Mouse (Mus musculus): ENCODE data around the gene Antxr2. TPM values are rescaled to one million over a fixed set of nuclear protein-coding genes. Genes with fewer than 3 reads are reported as not detected.

Antxr2 gene
- polyA plus RNA-seq, 1 experiment from 2014 or later: 14.1 TPM

DNA sequence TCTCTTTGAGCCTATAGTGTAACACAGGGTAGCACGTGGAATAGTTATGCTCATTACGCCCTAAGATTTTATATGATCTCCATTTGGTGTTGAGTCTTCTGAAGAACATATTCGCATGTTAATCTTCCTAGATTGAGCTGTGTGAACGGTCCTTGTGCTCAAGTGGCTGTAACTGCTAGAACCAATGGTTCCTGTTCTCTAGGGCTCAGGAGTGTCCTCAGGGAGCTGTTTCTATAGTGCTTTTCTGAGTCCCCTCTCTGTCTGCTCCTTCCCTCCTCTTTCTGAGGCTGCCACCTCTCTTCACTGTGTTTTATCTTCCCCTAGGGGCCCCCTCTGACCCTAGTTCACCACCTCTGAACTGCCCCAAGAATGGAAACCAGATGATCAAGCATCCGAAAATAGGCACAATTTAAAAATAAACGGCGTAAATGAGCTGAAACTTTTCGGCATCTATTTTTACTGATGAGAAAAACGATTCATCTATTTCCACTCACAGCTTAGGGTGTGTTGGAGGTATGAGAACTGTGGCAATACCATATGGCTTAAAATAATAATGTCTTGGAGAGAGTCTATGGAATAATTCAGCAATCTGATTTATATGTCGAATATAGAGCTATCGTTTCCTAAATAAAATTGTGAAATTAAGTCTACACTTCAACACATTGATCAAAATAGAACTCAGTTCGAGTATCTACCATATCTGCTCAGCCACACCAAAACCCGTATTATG lies 124.1 kb downstream of the Antxr2 start:
- no peak overlapping the region for H3K4me3 ChIP-seq (ENCODE audit: low read depth, low read length)
- no peak overlapping the region for H3K9ac ChIP-seq (ENCODE audit: low read length)
- DNase-seq (ENCODE audit: low spot score, missing footprints): no peak
- no peaks in the 10 kb centered on the region for H3K4me1 ChIP-seq (ENCODE audit: control insufficient read depth, insufficient read depth, low read length)
- H3K36me3 ChIP-seq (ENCODE audit: control insufficient read depth, insufficient read depth, low read length): no peaks in the 10 kb centered on the region
- H3K27me3 ChIP-seq (ENCODE audit: control insufficient read depth, insufficient read depth, low read length): no peaks in the 10 kb centered on the region
- WGBS: 84% methylated on average over 13 of the region's 13 CpGs
- no peak overlapping the region for H3K27ac ChIP-seq (ENCODE audit: low read depth, low read length)
- no peak overlapping the region for H3K4me2 ChIP-seq
- ATAC-seq (ENCODE audit: low FRiP score): no peak
- no peaks in the 10 kb centered on the region for H3K9me3 ChIP-seq (ENCODE audit: control insufficient read depth, low read length)

- no peak for ATAC-seq (ENCODE audit: low FRiP score)
- Histone ChIP-seq H3K4me2 (no peak overlapping the region), H3K9me3 (ENCODE audit: control insufficient read depth, low read length) (no peaks in the 10 kb centered on the region), H3K9ac (ENCODE audit: low read length) (no peak overlapping the region), H3K4me3 (ENCODE audit: low read depth, low read length) (no peak overlapping the region), H3K27ac (ENCODE audit: low read depth, low read length) (no peak overlapping the region), H3K4me1 (ENCODE audit: control insufficient read depth, insufficient read depth, low read length) (no peaks in the 10 kb centered on the region), H3K36me3 (ENCODE audit: control insufficient read depth, insufficient read depth, low read length) (no peaks in the 10 kb centered on the region), H3K27me3 (ENCODE audit: control insufficient read depth, insufficient read depth, low read length) (no peaks in the 10 kb centered on the region)
- no peak for DNase-seq (ENCODE audit: low spot score, missing footprints)
- WGBS: 93% methylated on average over 3 of the region's 3 CpGs
These were observed 125.0 kb downstream of the Antxr2 start for GRCm38 (mm10) chr5:97905856-97906255.

DNA sequence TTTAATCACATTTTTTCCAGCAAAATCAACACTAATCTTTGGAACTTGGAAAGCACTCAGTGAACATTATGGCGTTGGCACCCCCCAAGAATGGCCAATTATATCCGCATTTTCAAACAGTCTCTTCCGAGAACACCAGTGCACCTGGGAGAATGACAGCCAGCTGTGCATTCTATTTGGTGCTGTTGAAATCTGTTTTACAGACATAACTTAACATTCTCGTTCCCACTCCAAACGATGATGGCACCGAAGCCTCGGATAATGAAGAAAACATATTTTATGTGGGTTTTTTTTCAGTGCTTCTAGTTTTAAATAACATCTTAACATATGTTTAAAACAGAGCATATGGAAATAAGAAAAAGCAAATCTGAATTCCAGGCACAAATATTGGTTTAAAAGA lies 129.7 kb downstream of the Antxr2 start:
- H3K36me3 ChIP-seq (ENCODE audit: control insufficient read depth, insufficient read depth, low read length): no peaks in the 10 kb centered on the region
- DNase-seq (ENCODE audit: low spot score, missing footprints): no peak
- no peaks in the 10 kb centered on the region for H3K9me3 ChIP-seq (ENCODE audit: control insufficient read depth, low read length)
- H3K4me1 ChIP-seq (ENCODE audit: control insufficient read depth, insufficient read depth, low read length): no peaks in the 10 kb centered on the region
- no peaks in the 10 kb centered on the region for H3K27me3 ChIP-seq (ENCODE audit: control insufficient read depth, insufficient read depth, low read length)
- no peak overlapping the region for H3K9ac ChIP-seq (ENCODE audit: low read length)
- ATAC-seq (ENCODE audit: low FRiP score): no peak
- no peak overlapping the region for H3K4me3 ChIP-seq (ENCODE audit: low read depth, low read length)
- H3K4me2 ChIP-seq: no peak overlapping the region
- no peak overlapping the region for H3K27ac ChIP-seq (ENCODE audit: low read depth, low read length)
- 92% methylated on average over 7 of the region's 7 CpGs for WGBS

DNA sequence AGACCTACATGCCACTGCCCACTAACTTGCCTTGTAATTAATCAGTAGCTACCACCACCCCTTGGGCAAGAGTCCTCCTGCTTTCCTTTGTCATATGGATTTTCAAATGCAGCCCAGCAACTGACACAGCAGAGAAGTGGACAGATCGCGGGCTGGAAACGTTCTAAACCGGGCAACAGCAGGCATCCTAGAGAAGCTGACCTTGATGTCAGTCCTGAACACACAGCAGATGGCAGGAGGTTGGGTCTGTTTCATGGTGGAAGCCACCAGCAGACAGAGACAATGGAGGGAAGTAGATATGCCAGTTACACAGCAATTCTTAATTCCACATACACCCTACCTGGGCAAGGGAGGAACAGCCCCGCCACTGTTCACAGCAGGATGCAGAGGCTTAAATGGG lies 131.5 kb downstream of the Antxr2 start:
- WGBS: 91% methylated on average over 5 of the region's 5 CpGs
- no peaks in the 10 kb centered on the region for H3K4me1 ChIP-seq (ENCODE audit: control insufficient read depth, insufficient read depth, low read length)
- H3K27ac ChIP-seq (ENCODE audit: low read depth, low read length): no peak overlapping the region
- no peaks in the 10 kb centered on the region for H3K36me3 ChIP-seq (ENCODE audit: control insufficient read depth, insufficient read depth, low read length)
- ATAC-seq (ENCODE audit: low FRiP score) (no peak), DNase-seq (ENCODE audit: low spot score, missing footprints) (no peak)
- H3K27me3 ChIP-seq (ENCODE audit: control insufficient read depth, insufficient read depth, low read length): no peaks in the 10 kb centered on the region
- peaks cover 4% of the 10 kb centered on the region; the same call in 1 of the 2 replicates for H3K9me3 ChIP-seq (ENCODE audit: control insufficient read depth, low read length)
- H3K4me2 ChIP-seq: no peak overlapping the region
- H3K9ac ChIP-seq (ENCODE audit: low read length): no peak overlapping the region
- no peak overlapping the region for H3K4me3 ChIP-seq (ENCODE audit: low read depth, low read length)

- H3K36me3 ChIP-seq (ENCODE audit: control insufficient read depth, insufficient read depth, low read length): peaks cover 2% of the 10 kb centered on the region; the same call in 1 of the 2 replicates
- ATAC-seq (ENCODE audit: low FRiP score): no peak
- no peak overlapping the region for H3K4me2 ChIP-seq
- WGBS: 93% methylated on average over 6 of the region's 6 CpGs
- no peak overlapping the region for H3K9ac ChIP-seq (ENCODE audit: low read length)
- no peaks in the 10 kb centered on the region for H3K4me1 ChIP-seq (ENCODE audit: control insufficient read depth, insufficient read depth, low read length)
- H3K9me3 ChIP-seq (ENCODE audit: control insufficient read depth, low read length): no peaks in the 10 kb centered on the region
- DNase-seq (ENCODE audit: low spot score, missing footprints): no peak
- no peak overlapping the region for H3K4me3 ChIP-seq (ENCODE audit: low read depth, low read length)
- no peaks in the 10 kb centered on the region for H3K27me3 ChIP-seq (ENCODE audit: control insufficient read depth, insufficient read depth, low read length)
- no peak overlapping the region for H3K27ac ChIP-seq (ENCODE audit: low read depth, low read length)
These were observed 145.4 kb downstream of the Antxr2 start for GRCm38 (mm10) chr5:97885427-97885826.

GRCm38 (mm10) chr5:97884110-97884509 lies 146.7 kb downstream of the Antxr2 start:
- 93% methylated on average over 3 of the region's 3 CpGs for WGBS
- Histone ChIP-seq H3K4me1 (ENCODE audit: control insufficient read depth, insufficient read depth, low read length) (no peaks in the 10 kb centered on the region), H3K27ac (ENCODE audit: low read depth, low read length) (no peak overlapping the region), H3K9me3 (ENCODE audit: control insufficient read depth, low read length) (no peaks in the 10 kb centered on the region), H3K27me3 (ENCODE audit: control insufficient read depth, insufficient read depth, low read length) (no peaks in the 10 kb centered on the region), H3K36me3 (ENCODE audit: control insufficient read depth, insufficient read depth, low read length) (peaks cover 2% of the 10 kb centered on the region; the same call in 1 of the 2 replicates), H3K9ac (ENCODE audit: low read length) (no peak overlapping the region), H3K4me2 (no peak overlapping the region), H3K4me3 (ENCODE audit: low read depth, low read length) (no peak overlapping the region)
- ATAC-seq (ENCODE audit: low FRiP score) (no peak), DNase-seq (ENCODE audit: low spot score, missing footprints) (no peak)

DNA sequence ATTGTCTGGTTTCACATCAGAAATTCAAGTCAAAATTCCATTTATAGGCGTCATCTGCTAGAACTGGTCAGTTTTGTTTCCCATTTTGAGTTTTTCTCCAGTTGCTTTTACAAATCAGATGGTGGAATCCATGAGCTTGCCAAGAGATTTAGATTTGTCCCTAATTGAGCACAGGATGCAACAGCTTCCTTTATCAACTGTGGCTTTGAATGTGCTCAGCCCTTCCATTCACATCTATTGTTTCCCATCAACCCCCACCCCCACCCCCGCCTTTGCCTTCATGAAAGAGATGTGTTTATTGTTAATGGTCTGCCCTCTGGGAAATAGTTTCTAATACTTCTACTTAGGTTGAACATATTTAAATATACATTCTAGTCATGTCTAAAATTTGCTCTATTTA lies 149.4 kb downstream of the Antxr2 start:
- no peaks in the 10 kb centered on the region for H3K4me1 ChIP-seq (ENCODE audit: control insufficient read depth, insufficient read depth, low read length)
- H3K27ac ChIP-seq (ENCODE audit: low read depth, low read length): no peak overlapping the region
- H3K27me3 ChIP-seq (ENCODE audit: control insufficient read depth, insufficient read depth, low read length): no peaks in the 10 kb centered on the region
- H3K36me3 ChIP-seq (ENCODE audit: control insufficient read depth, insufficient read depth, low read length): peaks cover 2% of the 10 kb centered on the region; the same call in 1 of the 2 replicates
- no peak overlapping the region for H3K9ac ChIP-seq (ENCODE audit: low read length)
- no peak overlapping the region for H3K4me2 ChIP-seq
- ATAC-seq (ENCODE audit: low FRiP score) (no peak), DNase-seq (ENCODE audit: low spot score, missing footprints) (no peak)
- WGBS: 64% methylated on average over 2 of the region's 2 CpGs
- no peaks in the 10 kb centered on the region for H3K9me3 ChIP-seq (ENCODE audit: control insufficient read depth, low read length)
- no peak overlapping the region for H3K4me3 ChIP-seq (ENCODE audit: low read depth, low read length)

GRCm38 (mm10) chr5:97880115-97880514 lies 150.7 kb downstream of the Antxr2 start:
- WGBS: 78% methylated on average over 8 of the region's 8 CpGs
- Histone ChIP-seq H3K9ac (ENCODE audit: low read length) (no peak overlapping the region), H3K4me2 (no peak overlapping the region), H3K27ac (ENCODE audit: low read depth, low read length) (no peak overlapping the region), H3K9me3 (ENCODE audit: control insufficient read depth, low read length) (no peaks in the 10 kb centered on the region), H3K36me3 (ENCODE audit: control insufficient read depth, insufficient read depth, low read length) (no peaks in the 10 kb centered on the region; the same call in 1 of the 2 replicates), H3K4me3 (ENCODE audit: low read depth, low read length) (no peak overlapping the region), H3K27me3 (ENCODE audit: control insufficient read depth, insufficient read depth, low read length) (no peaks in the 10 kb centered on the region), H3K4me1 (ENCODE audit: control insufficient read depth, insufficient read depth, low read length) (no peaks in the 10 kb centered on the region)
- no peak for ATAC-seq (ENCODE audit: low FRiP score)
- DNase-seq (ENCODE audit: low spot score, missing footprints): no peak

DNA sequence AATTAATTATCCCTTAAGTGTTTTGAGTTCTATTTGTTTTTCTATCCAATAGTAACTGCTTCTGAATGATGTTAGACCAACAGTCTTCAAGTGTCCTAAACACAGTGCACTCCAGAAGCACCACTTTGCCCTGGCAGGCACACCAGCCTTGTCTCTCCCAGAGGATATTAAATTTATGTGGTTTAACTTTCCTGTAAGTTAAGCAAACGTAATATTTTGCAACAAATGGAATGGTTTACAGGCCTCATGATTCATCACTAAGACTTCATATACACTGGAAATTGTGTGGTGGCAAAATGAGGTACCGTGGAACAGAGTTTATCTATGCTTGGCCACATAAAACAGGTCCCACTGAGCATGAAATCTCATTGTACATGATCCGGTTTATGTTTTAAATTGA lies 152.0 kb downstream of the Antxr2 start:
- DNase-seq (ENCODE audit: low spot score, missing footprints): no peak
- H3K4me3 ChIP-seq (ENCODE audit: low read depth, low read length): no peak overlapping the region
- H3K9me3 ChIP-seq (ENCODE audit: control insufficient read depth, low read length): no peaks in the 10 kb centered on the region
- H3K9ac ChIP-seq (ENCODE audit: low read length): no peak overlapping the region
- no peak overlapping the region for H3K27ac ChIP-seq (ENCODE audit: low read depth, low read length)
- H3K4me2 ChIP-seq: no peak overlapping the region
- no peaks in the 10 kb centered on the region for H3K27me3 ChIP-seq (ENCODE audit: control insufficient read depth, insufficient read depth, low read length)
- no peaks in the 10 kb centered on the region for H3K4me1 ChIP-seq (ENCODE audit: control insufficient read depth, insufficient read depth, low read length)
- H3K36me3 ChIP-seq (ENCODE audit: control insufficient read depth, insufficient read depth, low read length): no peaks in the 10 kb centered on the region
- ATAC-seq (ENCODE audit: low FRiP score): no peak
- WGBS: 70% methylated on average over 3 of the region's 3 CpGs

Measured in midbrain, embryonic 11.5 days (tissue).